Mouse (Mus musculus) cerebellum, postnatal 36 days (tissue): ENCODE data around the gene Wwtr1.
A peak's percentile ranks its signal among the peaks of the same experiment; 100 is the strongest.

ENCODE experiments used
- DNase-seq, 2 experiments: peaks; one replicate each; pipeline ENCODE4 v3.0.0; 2021 to 2022; ENCODE audit warnings: mixed read lengths in 2 of 2

Gene Wwtr1

GRCm38 (mm10) chr3:57575660-57576055 is at the start of gene Wwtr1:
Wwtr1 (minus strand) TSS chr3:57575910.
- DNase-seq, result peak; percentile 21 to 30

- DNase-seq, result no peak
These were observed 44.0 kb upstream of the Wwtr1 start for GRCm38 (mm10) chr3:57619718-57620117.

- DNase-seq, result no peak
These were observed 39.9 kb upstream of the Wwtr1 start for GRCm38 (mm10) chr3:57615652-57616051.

- no peak for DNase-seq
These were observed 36.8 kb upstream of the Wwtr1 start for GRCm38 (mm10) chr3:57612430-57612997.

GRCm38 (mm10) chr3:57611776-57612175 is 36.1 kb upstream of the Wwtr1 start:
- no peak for DNase-seq

GRCm38 (mm10) chr3:57604618-57605015 is 28.9 kb upstream of the Wwtr1 start:
- no peak for DNase-seq

GRCm38 (mm10) chr3:57603891-57604617 is 28.3 kb upstream of the Wwtr1 start:
- no peak for DNase-seq

- DNase-seq, result no peak
These were observed 26.9 kb upstream of the Wwtr1 start for GRCm38 (mm10) chr3:57602610-57603009.

- no peak for DNase-seq
These were observed 20.9 kb upstream of the Wwtr1 start for GRCm38 (mm10) chr3:57596566-57596965.

- no peak for DNase-seq
These were observed 19.8 kb upstream of the Wwtr1 start for GRCm38 (mm10) chr3:57595506-57595905.

- DNase-seq, result no peak
These were observed 10.3 kb upstream of the Wwtr1 start for GRCm38 (mm10) chr3:57585967-57586366.

- no peak for DNase-seq
These were observed 7.8 kb upstream of the Wwtr1 start for GRCm38 (mm10) chr3:57583533-57583932.

- no peak for DNase-seq
These were observed 4.9 kb upstream of the Wwtr1 start for GRCm38 (mm10) chr3:57580426-57581195.

GRCm38 (mm10) chr3:57576056-57576824 is 530 bp upstream of the Wwtr1 start:
- DNase-seq, result peak; percentile 3 to 4

- peak; percentile 10 for DNase-seq
These were observed 638 bp downstream of the Wwtr1 start for GRCm38 (mm10) chr3:57574885-57575659.

GRCm38 (mm10) chr3:57573898-57574570 is 1.7 kb downstream of the Wwtr1 start:
- DNase-seq, result no peak

- no peak for DNase-seq
These were observed 3.3 kb downstream of the Wwtr1 start for GRCm38 (mm10) chr3:57572331-57572975.

GRCm38 (mm10) chr3:57566655-57567054 is 9.1 kb downstream of the Wwtr1 start:
- DNase-seq, result no peak

GRCm38 (mm10) chr3:57563627-57564026 is 12.1 kb downstream of the Wwtr1 start:
- DNase-seq, result no peak

GRCm38 (mm10) chr3:57562996-57563506 is 12.7 kb downstream of the Wwtr1 start:
- DNase-seq, result no peak

GRCm38 (mm10) chr3:57558761-57559160 is 16.9 kb downstream of the Wwtr1 start:
- DNase-seq, result no peak
